Mouse (Mus musculus) testis, adult 2 months (tissue): ENCODE measurements around the gene Kcnip1. TPM values are rescaled to one million over a fixed set of nuclear protein-coding genes. Genes with fewer than 3 reads are reported as not detected.

ENCODE experiments used
- H3K27ac ChIP-seq: fragments of 200-500 bp; 2 replicates; pipeline ENCODE4 v1.5.1; 2012; ENCODE audit warnings: low read depth, low read length; ENCODE audit not compliant: control insufficient read depth, insufficient read depth
- H3K27me3 ChIP-seq: fragments of 200-500 bp; 2 replicates; pipeline ENCODE4 v1.6.1; 2012; ENCODE audit warnings: mild to moderate bottlenecking, low read length, moderate library complexity; ENCODE audit not compliant: control insufficient read depth, insufficient read depth
- H3K36me3 ChIP-seq: fragments of 200-500 bp; 2 replicates; pipeline ENCODE4 v1.6.1; 2012; ENCODE audit warnings: mild to moderate bottlenecking, low read length; ENCODE audit not compliant: control insufficient read depth, insufficient read depth
- H3K4me1 ChIP-seq: fragments of 200-500 bp; 2 replicates; pipeline ENCODE4 v1.6.1; 2012; ENCODE audit warnings: low read length; ENCODE audit not compliant: control insufficient read depth, insufficient read depth
- H3K4me3 ChIP-seq: fragments of 200-500 bp; 2 replicates; pipeline ENCODE4 v1.5.1; 2012; ENCODE audit warnings: low read depth, mild to moderate bottlenecking, low read length, moderate library complexity, mixed read lengths; ENCODE audit not compliant: control insufficient read depth
- CTCF ChIP-seq: fragments of 200-500 bp; IDR thresholded peaks from 2 replicates; pipeline ENCODE4 v1.5.1; 2012; ENCODE audit warnings: low read depth, mild to moderate bottlenecking, inconsistent platforms, low read length, moderate library complexity; ENCODE audit not compliant: control insufficient read depth, insufficient read depth, insufficient replicate concordance
- POLR2A ChIP-seq: fragments of 200-500 bp; IDR thresholded peaks from 2 replicates; pipeline ENCODE4 v1.6.1; 2012; ENCODE audit warnings: low read depth, mild to moderate bottlenecking, inconsistent platforms, low read length, moderate library complexity; ENCODE audit not compliant: control insufficient read depth
- polyA plus RNA-seq: library from polyadenylated mRNA; depleted of rRNA; stranded (reverse); fragments of >200 nt; gene quantifications from 2 replicates; pipeline ENCODE4 v1.2.3, GENCODE M21; 2012

The Kcnip1 gene
- polyA plus RNA-seq, 1 experiment = 1.6 TPM

- Histone ChIP-seq H3K36me3 (no peaks in the 10 kb centered on the region), H3K27me3 (no peaks in the 10 kb centered on the region), H3K4me1 (no peaks in the 10 kb centered on the region; the same call in none of the 2 replicates), H3K27ac (no peak overlapping the region), H3K4me3 (no peak overlapping the region)
- no peak for TF ChIP-seq POLR2A
- no peak for TF ChIP-seq CTCF
These were observed 14.7 kb upstream of the Kcnip1 start for GRCm38 (mm10) chr11:34007616-34008015.

GRCm38 (mm10) chr11:34002593-34002965 lies 9.6 kb upstream of the Kcnip1 start:
- Histone ChIP-seq H3K4me3 (no peak overlapping the region), H3K27ac (peak overlapping the region; percentile 71; the same call in 1 of the 2 replicates), H3K27me3 (no peaks in the 10 kb centered on the region), H3K4me1 (peaks cover 4% of the 10 kb centered on the region), H3K36me3 (no peaks in the 10 kb centered on the region)
- TF ChIP-seq POLR2A = no peak
- TF ChIP-seq CTCF = no peak

- H3K27ac ChIP-seq = peak overlapping the region; percentile 71; the same call in 1 of the 2 replicates
- H3K4me1 ChIP-seq = peaks cover 4% of the 10 kb centered on the region
These were observed 9.1 kb upstream of the Kcnip1 start for GRCm38 (mm10) chr11:34001938-34002592.

GRCm38 (mm10) chr11:34000416-34000815 lies 7.5 kb upstream of the Kcnip1 start:
- peaks cover 4% of the 10 kb centered on the region; the same call in 1 of the 2 replicates for H3K4me1 ChIP-seq
- no peaks in the 10 kb centered on the region for H3K27me3 ChIP-seq
- H3K27ac ChIP-seq = no peak overlapping the region
- no peak overlapping the region for H3K4me3 ChIP-seq
- TF ChIP-seq POLR2A = no peak
- TF ChIP-seq CTCF = no peak
- no peaks in the 10 kb centered on the region for H3K36me3 ChIP-seq

More at GRCm38 (mm10) chr11:34001938-34002592, 9.1 kb upstream of the Kcnip1 start:
- TF ChIP-seq POLR2A = no peak
- peak; percentile 43; the same call in 1 of the 2 replicates for TF ChIP-seq CTCF
- no peaks in the 10 kb centered on the region for H3K27me3 ChIP-seq
- no peaks in the 10 kb centered on the region for H3K36me3 ChIP-seq
- H3K4me3 ChIP-seq = no peak overlapping the region

- TF ChIP-seq POLR2A = no peak
- TF ChIP-seq CTCF = no peak
- H3K4me1 ChIP-seq = peaks cover 5% of the 10 kb centered on the region
- H3K36me3 ChIP-seq = no peaks in the 10 kb centered on the region
- no peaks in the 10 kb centered on the region for H3K27me3 ChIP-seq
- H3K4me3 ChIP-seq = no peak overlapping the region
- no peak overlapping the region for H3K27ac ChIP-seq
These were observed 5.3 kb upstream of the Kcnip1 start for GRCm38 (mm10) chr11:33998244-33998643.

GRCm38 (mm10) chr11:33993496-33993895 lies 544 bp upstream of the Kcnip1 start:
- TF ChIP-seq POLR2A (no peak), CTCF (no peak)

GRCm38 (mm10) chr11:33990002-33990401 lies 3.0 kb downstream of the Kcnip1 start:
- H3K4me1 ChIP-seq = peaks cover 5% of the 10 kb centered on the region
- TF ChIP-seq POLR2A = no peak
- TF ChIP-seq CTCF = no peak
- H3K27ac ChIP-seq = no peak overlapping the region

More at GRCm38 (mm10) chr11:33993496-33993895, 544 bp upstream of the Kcnip1 start:
- Histone ChIP-seq H3K4me3 (no peak overlapping the region), H3K36me3 (no peaks in the 10 kb centered on the region), H3K4me1 (peaks cover 5% of the 10 kb centered on the region), H3K27ac (no peak overlapping the region), H3K27me3 (no peaks in the 10 kb centered on the region)

More at GRCm38 (mm10) chr11:33990002-33990401, 3.0 kb downstream of the Kcnip1 start:
- no peaks in the 10 kb centered on the region for H3K27me3 ChIP-seq
- no peaks in the 10 kb centered on the region for H3K36me3 ChIP-seq
- H3K4me3 ChIP-seq = no peak overlapping the region
